ENCODE assay signal across 8 mouse cellular contexts in genomic region chr7:45037720-45038361, GRCm38 (mm10). TPM values are rescaled to one million over a fixed set of nuclear protein-coding genes. Genes with fewer than 3 reads are reported as not detected.
DNase-seq lines count a peak whose midpoint lies in the region; ATAC-seq and TF ChIP-seq lines count a peak whose summit lies in the region.

No protein-coding gene starts in this region.

- peaks cover 65% of the 10 kb centered on the region for H3K36me3 ChIP-seq in intestine, postnatal 0 days (ENCODE audit: control insufficient read depth, insufficient read depth)

- H3K4me2 ChIP-seq in intestine, postnatal 0 days (replicated peaks; ENCODE audit: low read depth) = no peak overlapping the region

- peak; percentile 87 for TF ChIP-seq CTCF in intestine, postnatal 0 days (IDR thresholded peaks at IDR 0.05; ENCODE audit: low read depth)

- ATAC-seq in intestine, postnatal 0 days = peak; percentile 57; the same call in 1 of the 2 replicates
- peak; percentile 97 for ATAC-seq in megakaryocyte progenitor cell, adult 5-6 weeks (replicated peaks; ENCODE audit: poor library complexity)

- 57% methylated on average over 7 of the region's 7 CpGs for WGBS in intestine, postnatal 0 days

- no peaks in the 10 kb centered on the region for H3K9me3 ChIP-seq in intestine, postnatal 0 days (ENCODE audit: control insufficient read depth)

- no peak overlapping the region for H3K4me3 ChIP-seq in intestine, postnatal 0 days (ENCODE audit: low read depth, low read length)

- no peaks in the 10 kb centered on the region for H3K27me3 ChIP-seq in intestine, postnatal 0 days (replicated peaks; ENCODE audit: control insufficient read depth, insufficient read depth, low read length)

- no peak overlapping the region for H3K27ac ChIP-seq in intestine, postnatal 0 days (ENCODE audit: low read depth, low read length)

- no peak overlapping the region for H3K9ac ChIP-seq in intestine, postnatal 0 days (ENCODE audit: low read depth, low read length)

- peak; percentile 10 for DNase-seq in layer of hippocampus, adult 9-11 months
- no peak for DNase-seq in layer of hippocampus, adult 11-12 months (ENCODE audit: low spot score)
- DNase-seq in NIH3T3 (ENCODE audit: low read depth) = peak; percentile 76
- peak; percentile 60 to 70 for DNase-seq in cerebellum, postnatal 25 days
- peak; percentile 75 to 79 for DNase-seq in thymus, postnatal 36 days
- DNase-seq in layer of hippocampus, postnatal 36 days = no peak

- no peaks in the 10 kb centered on the region for H3K4me1 ChIP-seq in intestine, postnatal 0 days (replicated peaks; ENCODE audit: control insufficient read depth, insufficient read depth, low read length)

RNA-seq across cellular contexts. Expression of gene Prr12, which starts 14.8 kb away (rescaled TPM):
- polyA plus RNA-seq in intestine, postnatal 0 days (2015; fragmentation: Nextera tagmentation; extraction: Ambion mirVana) = 2.4 and 2.6 TPM in 2 replicates
- total RNA-seq in megakaryocyte progenitor cell, adult 5-6 weeks (2015) = 20.5 and 21.7 TPM in 2 replicates
- 2.8 and 4.0 TPM in 2 replicates for total RNA-seq in megakaryocyte progenitor cell, adult 5-6 weeks (2017)
- 10 to 100 TPM; 74.3 to 75.3 TPM for total RNA-seq in layer of hippocampus, postnatal 36 days (2021)

RNA-seq across cellular contexts. Expression of gene Rras, which starts 20.1 kb away (rescaled TPM):
- polyA plus RNA-seq in intestine, postnatal 0 days (2015; fragmentation: Nextera tagmentation; extraction: Ambion mirVana) = 94.6 and 100 TPM in 2 replicates
- total RNA-seq in megakaryocyte progenitor cell, adult 5-6 weeks (2015) = 4.8 and 6.1 TPM in 2 replicates
- total RNA-seq in megakaryocyte progenitor cell, adult 5-6 weeks (2017) = 1.1 TPM in 1 of 2 replicates, not detected in the other
- total RNA-seq in layer of hippocampus, postnatal 36 days (2021) = 1 to 10 TPM; 9.7 TPM

RNA-seq across cellular contexts. Expression of gene Scaf1, which starts 21.7 kb away (rescaled TPM):
- 21.7 and 22.6 TPM in 2 replicates for polyA plus RNA-seq in intestine, postnatal 0 days (2015; fragmentation: Nextera tagmentation; extraction: Ambion mirVana)
- total RNA-seq in megakaryocyte progenitor cell, adult 5-6 weeks (2015) = 19.5 and 21.9 TPM in 2 replicates
- 8.7 and 11.2 TPM in 2 replicates for total RNA-seq in megakaryocyte progenitor cell, adult 5-6 weeks (2017)
- total RNA-seq in layer of hippocampus, postnatal 36 days (2021) = 100 to 1,000 TPM; 149 to 155 TPM

RNA-seq across cellular contexts. Expression of gene Nosip, which starts 24.4 kb away (rescaled TPM):
- polyA plus RNA-seq in intestine, postnatal 0 days (2015; fragmentation: Nextera tagmentation; extraction: Ambion mirVana) = 38.9 and 40.5 TPM in 2 replicates
- 39.7 and 45.0 TPM in 2 replicates for total RNA-seq in megakaryocyte progenitor cell, adult 5-6 weeks (2015)
- total RNA-seq in megakaryocyte progenitor cell, adult 5-6 weeks (2017) = 46.8 and 49.2 TPM in 2 replicates
- 10 to 100 TPM; 51.0 to 51.3 TPM for total RNA-seq in layer of hippocampus, postnatal 36 days (2021)

RNA-seq across cellular contexts. Expression of gene Prrg2, which starts 24.6 kb away (rescaled TPM):
- 56.8 and 59.0 TPM in 2 replicates for polyA plus RNA-seq in intestine, postnatal 0 days (2015; fragmentation: Nextera tagmentation; extraction: Ambion mirVana)
- total RNA-seq in megakaryocyte progenitor cell, adult 5-6 weeks (2015) = 2.6 and 4.7 TPM in 2 replicates
- 3.0 and 4.2 TPM in 2 replicates for total RNA-seq in megakaryocyte progenitor cell, adult 5-6 weeks (2017)
- total RNA-seq in layer of hippocampus, postnatal 36 days (2021) = 1 to 10 TPM; 5.5 to 6.1 TPM

Comparison
In these comparisons a context has a peak if more than half of its experiments do, and no peak if none do; other contexts are left out.
1. DNase-seq: peak in layer of hippocampus, adult 9-11 months (single experiment), NIH3T3 (single experiment), cerebellum, postnatal 25 days (2 of 2) and thymus, postnatal 36 days (2 of 2); none in layer of hippocampus, adult 11-12 months (single experiment) and layer of hippocampus, postnatal 36 days (0 of 2).
2. RNA of gene Scaf1, which starts 21.7 kb away (total RNA-seq): 149 to 155 TPM in layer of hippocampus, postnatal 36 days; 8.7 to 21.9 TPM in megakaryocyte progenitor cell, adult 5-6 weeks; every median in the first group is over 4 times any median in the second.